Mouse (Mus musculus): ENCODE data around the gene Fahd1. TPM values are rescaled to one million over a fixed set of nuclear protein-coding genes. Genes with fewer than 3 reads are reported as not detected.

The Fahd1 gene
- total RNA-seq, 2 experiments from 2014 or later, result 11.4 to 13.7 TPM

- peak; percentile 85 for ATAC-seq (replicated peaks; ENCODE audit: poor library complexity, severe bottlenecking)
Observed at GRCm38 (mm10) chr17:24886134-24886931, 36.2 kb upstream of the Fahd1 start, which contains the start of the genes Nubp2 and Spsb3. Gene Nubp2, minus strand, starts transcription at chr17:24886349. Gene Spsb3, plus strand, starts transcription at chr17:24886643.

DNA sequence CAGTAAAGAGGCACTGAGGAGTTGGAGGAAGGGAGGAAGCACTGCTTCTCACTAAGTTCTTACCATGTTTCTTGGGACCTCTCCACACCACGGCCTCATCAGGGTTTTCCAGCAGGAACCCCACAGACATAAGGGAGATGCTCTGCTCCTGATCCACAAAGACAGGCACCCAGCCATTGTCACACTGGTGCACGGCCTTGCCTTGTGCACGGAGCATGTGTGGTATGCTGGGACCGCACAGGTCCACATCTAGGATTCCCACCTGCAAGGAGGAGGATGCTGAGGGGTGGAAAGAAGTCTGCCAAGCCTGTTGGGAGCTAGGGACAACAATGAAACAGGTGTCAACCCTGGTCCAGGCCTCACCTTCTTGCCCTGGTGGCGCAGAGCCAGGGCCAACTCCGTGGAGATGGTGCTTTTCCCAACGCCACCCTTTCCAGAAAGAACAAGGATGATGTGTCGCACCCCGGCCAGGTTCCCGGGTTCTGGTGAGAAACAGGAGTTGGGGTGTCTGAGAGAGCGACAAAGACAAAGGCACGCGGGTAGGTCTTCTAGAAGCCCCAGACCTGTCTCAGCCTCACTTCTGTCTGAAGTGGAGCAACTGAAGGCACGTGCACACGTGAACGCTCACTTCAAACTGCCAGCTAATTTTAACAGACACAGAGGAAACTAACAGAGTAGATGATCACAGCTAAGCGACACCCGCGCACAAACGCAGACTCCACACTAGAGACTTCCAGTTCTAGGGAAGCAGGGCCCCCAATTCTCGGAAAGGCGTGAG lies 35.4 kb upstream of the Fahd1 start:
- ATAC-seq (replicated peaks; ENCODE audit: poor library complexity, severe bottlenecking), result no peak

GRCm38 (mm10) chr17:24884391-24884790 lies 34.2 kb upstream of the Fahd1 start:
- no peak for ATAC-seq (replicated peaks; ENCODE audit: poor library complexity, severe bottlenecking)

GRCm38 (mm10) chr17:24881738-24882440 lies 31.7 kb upstream of the Fahd1 start:
- ATAC-seq (replicated peaks; ENCODE audit: poor library complexity, severe bottlenecking), result peak; percentile 43

DNA sequence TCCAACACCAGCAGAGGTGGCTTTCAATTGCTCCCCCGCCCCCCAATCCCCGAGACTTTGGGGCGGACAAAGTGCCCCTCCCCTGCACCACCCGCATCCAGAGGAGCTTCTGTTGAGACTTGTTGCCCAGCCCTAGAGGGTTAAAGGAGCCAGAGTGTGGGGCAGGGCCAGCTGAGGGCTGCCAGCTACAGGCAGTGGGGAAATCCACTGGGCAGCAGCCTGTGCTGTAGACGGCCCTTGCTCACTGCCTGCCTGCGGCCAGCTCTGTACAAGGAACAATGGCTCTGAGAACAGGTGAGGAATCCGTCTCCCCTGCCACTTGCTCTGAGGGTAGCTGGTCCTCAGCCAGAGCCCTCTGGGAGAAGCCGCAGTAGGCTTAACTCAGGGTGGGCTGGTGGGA lies 28.4 kb upstream of the Fahd1 start:
- ATAC-seq (replicated peaks; ENCODE audit: poor library complexity, severe bottlenecking), result no peak

DNA sequence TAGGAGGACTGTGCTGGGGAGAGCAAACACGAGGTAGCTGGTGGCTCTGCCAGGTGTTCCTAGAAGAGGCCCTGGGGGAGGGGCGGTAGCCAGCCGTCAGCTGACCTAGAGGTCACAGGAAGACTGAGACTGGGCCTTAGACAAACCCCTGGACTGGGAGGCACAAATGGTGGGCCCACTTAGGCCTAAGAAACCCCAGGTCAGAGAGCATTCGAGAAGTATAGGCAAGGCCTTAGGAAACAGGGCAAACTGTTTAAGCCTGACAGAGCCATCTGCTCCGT lies 27.9 kb upstream of the Fahd1 start:
- no peak for ATAC-seq (replicated peaks; ENCODE audit: poor library complexity, severe bottlenecking)

GRCm38 (mm10) chr17:24877336-24878116 lies 27.4 kb upstream of the Fahd1 start:
- no peak for ATAC-seq (replicated peaks; ENCODE audit: poor library complexity, severe bottlenecking)

DNA sequence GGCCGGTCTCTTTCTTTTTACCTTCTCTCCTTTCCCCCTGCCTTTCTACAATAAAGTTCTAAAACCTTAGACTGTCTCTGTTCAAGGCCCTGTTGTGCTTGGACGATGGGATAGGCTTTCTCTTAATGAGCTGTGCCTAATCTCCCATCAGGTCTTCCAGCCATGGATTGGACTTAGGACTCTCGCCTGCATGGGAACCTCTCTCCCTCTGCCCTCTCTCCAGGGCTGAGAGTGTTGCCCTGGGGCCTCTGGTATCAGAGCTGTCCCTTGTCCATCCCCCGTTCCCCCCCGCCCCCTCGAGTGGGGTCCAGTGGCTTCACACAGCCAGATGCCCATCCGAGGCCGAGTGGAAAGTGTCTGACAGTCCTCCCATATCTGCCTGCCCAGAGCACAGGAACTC lies 24.8 kb upstream of the Fahd1 start:
- no peak for ATAC-seq (replicated peaks; ENCODE audit: poor library complexity, severe bottlenecking)

DNA sequence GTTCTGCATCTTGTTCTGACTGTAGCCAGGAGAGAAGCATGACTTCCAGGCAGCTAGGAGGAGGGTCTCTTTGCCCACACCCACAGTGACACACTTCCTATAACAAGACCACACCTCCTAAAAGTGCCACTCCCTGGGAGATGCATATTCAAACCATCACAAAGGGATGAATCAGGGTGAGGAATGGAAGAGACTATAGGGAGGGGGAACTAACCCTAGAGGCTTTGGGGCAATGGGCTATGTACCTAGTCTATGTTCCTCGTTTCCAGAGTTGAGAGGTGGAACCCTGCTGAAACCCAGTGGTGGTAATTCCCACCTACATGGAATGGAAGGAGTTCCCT lies 24.2 kb upstream of the Fahd1 start:
- ATAC-seq (replicated peaks; ENCODE audit: poor library complexity, severe bottlenecking), result peak; percentile 35; the same call in 1 of the 2 replicates

DNA sequence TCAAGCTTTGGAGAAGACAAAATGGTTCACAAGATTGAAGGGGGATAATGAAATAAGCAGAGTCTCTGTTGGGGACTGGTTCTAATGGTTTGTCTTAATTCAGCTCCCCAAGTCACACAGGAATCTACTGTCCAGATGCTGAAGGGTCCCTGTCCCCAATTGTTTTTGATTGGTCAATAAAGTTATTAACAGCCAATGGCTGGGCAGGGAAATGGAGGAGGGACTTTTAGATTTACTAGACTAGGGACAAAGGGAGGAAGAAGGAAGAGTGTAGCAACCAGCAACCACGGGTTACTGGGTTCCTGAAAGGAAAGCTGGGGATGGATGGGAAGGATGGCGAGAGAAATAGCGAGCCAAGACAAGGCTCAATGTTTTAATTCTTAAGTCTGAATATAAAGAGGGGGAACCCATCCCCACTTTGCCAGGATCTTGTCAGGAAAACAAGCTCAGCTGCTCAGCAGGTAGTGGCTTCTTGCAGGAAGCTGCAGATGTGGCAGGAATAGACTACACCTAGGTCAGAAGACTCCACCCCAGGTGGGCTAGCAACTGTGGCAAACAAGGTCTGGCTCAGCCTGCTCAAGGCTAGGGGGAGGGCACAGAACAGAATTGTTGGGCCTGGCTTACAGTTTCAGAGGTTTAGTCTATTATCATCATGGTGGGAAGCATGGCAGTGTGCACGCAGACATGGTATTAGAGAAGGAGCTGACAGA lies 23.7 kb upstream of the Fahd1 start:
- ATAC-seq (replicated peaks; ENCODE audit: poor library complexity, severe bottlenecking), result no peak

GRCm38 (mm10) chr17:24867914-24868313 lies 17.8 kb upstream of the Fahd1 start:
- no peak for ATAC-seq (replicated peaks; ENCODE audit: poor library complexity, severe bottlenecking)

- no peak for ATAC-seq (replicated peaks; ENCODE audit: poor library complexity, severe bottlenecking)
Observed at GRCm38 (mm10) chr17:24865776-24866175, 15.6 kb upstream of the Fahd1 start, which contains the start of gene Igfals. Gene Igfals, plus strand, starts transcription at chr17:24865997.

DNA sequence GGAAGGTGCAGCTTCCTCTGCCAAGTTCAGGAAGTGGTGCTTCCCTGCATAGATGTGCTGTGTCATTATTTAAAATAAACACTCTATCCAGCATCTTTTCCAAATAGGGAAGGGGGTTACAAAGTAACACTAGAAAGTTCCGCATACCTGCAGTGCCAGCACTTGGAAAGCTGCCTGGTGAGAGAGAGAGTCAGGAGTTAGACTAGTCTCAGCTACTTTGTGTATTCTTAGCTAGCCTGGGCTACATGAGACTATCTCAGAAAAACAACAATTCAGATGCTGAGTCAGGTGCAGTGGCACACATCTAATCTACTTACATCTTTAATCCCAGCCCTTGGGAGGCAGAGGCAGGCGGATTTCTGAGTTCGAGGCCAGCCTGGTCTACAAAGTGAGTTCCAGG lies 11.6 kb upstream of the Fahd1 start:
- ATAC-seq (replicated peaks; ENCODE audit: poor library complexity, severe bottlenecking), result no peak

- ATAC-seq (replicated peaks; ENCODE audit: poor library complexity, severe bottlenecking), result no peak
Observed at GRCm38 (mm10) chr17:24860076-24860475, 9.9 kb upstream of the Fahd1 start.

DNA sequence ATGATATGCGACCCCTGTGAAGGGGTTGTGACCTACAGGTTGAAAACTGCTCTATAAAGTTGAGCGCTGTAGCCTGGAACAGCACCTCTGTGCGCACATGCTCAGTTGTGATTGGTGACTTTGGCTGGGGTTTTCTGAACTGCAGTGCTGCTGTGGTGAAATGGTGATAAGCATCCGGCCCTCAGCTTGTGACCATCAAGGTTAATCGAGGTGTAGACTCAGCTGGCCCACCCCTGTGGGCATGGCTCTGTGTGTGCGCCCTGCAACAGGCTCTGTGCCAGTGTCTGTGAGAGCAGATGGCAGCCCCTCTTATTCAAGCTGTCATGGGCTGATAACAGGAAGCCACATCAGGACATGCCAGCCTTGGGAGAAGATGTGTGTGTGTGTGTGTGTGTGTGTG lies 8.8 kb upstream of the Fahd1 start:
- no peak for ATAC-seq (replicated peaks; ENCODE audit: poor library complexity, severe bottlenecking)

DNA sequence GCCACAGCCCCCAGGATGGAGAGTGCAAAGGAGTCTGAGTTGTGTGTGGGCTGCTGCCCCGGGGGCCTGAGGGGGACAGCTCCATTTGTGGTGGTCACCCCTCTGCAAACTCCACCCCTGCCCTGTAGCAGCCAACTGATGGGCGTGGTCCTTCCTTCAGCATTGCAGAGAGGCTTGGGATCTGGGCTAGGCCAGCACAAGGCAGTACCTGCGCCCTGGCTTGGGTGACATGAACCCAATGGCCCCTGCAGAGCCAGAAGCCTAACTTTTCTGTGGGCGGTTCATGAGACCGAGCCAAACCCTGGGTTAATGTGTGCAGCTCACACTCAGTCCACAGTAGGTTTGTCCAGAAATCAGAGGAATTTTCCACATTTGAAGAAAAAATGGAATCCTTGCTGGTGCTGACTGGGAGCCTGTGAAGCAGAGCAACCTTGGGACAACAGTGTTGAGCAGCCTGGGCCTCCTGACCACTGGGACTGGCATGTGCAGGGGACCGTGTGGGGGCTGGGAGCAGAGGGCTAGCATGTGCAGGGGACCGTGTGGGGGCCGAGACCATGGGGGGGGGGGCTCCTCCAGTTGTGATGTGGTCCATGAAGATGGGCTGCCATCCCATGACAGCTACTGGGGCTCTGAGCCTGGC lies 7.8 kb upstream of the Fahd1 start:
- ATAC-seq (replicated peaks; ENCODE audit: poor library complexity, severe bottlenecking), result no peak

DNA sequence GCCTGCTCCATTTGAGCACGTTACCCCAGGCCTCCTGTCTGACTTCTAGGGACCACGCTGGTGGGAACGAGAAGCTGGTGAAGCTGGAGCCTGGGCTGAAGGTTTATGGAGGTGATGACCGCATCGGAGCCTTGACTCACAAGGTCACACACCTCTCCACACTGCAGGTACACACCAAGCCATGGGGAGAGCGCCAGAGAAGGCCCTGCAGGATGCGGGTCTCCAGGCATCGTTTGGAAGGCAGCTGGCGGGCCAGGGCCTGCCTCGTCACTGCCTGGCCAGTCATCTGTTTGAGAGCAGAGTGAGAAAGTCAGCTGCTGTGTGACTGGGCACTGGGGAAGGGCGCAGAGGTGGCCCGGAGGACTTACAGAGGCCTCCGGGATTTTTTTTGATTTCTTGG lies 6.4 kb upstream of the Fahd1 start:
- no peak for ATAC-seq (replicated peaks; ENCODE audit: poor library complexity, severe bottlenecking)

DNA sequence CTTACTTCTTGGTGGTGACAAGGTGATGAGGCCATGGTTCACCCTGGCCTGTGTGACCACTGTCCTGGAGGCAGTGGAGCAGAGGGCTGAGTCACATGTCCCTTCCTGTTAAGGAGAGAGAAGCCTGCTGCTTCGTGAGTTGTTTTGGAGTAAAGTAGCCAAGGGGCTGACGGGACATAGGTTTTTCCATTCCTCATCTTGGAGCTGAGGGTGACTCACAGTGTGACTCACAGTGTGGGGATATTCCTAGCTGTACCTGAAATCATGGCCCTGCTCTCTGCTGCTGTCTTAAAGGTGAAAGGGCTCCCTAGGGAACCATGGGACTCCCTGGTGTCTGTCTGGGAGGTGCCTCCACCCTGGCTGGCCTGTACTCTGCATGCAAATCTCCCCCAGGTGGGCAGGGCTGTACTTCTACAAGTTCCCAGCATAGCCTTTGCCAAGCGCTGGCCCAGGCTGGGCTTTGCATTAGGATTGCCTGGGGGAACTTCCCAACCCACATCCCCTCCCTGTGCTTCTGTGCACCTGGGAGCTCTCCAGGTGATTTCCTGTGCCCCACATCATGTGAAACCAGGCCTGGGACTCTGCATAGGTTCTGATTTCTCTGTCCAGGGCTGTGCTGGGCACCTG lies 5.8 kb upstream of the Fahd1 start:
- ATAC-seq (replicated peaks; ENCODE audit: poor library complexity, severe bottlenecking), result no peak

Measured in granulocyte monocyte progenitor cell, adult 5-6 weeks (primary cell).